ENCODE assay signal across 9 mouse cellular contexts in genomic region chr6:23132573-23133181, GRCm38 (mm10). TPM values are rescaled to one million over a fixed set of nuclear protein-coding genes. Genes with fewer than 3 reads are reported as not detected.
DNase-seq lines count a peak whose midpoint lies in the region; ATAC-seq and TF ChIP-seq lines count a peak whose summit lies in the region.
"Had no signal": no experiment of that assay in that cellular context is flagged by ENCODE, and none has a peak within 500 bp of the region (broad histone marks: within the 10 kb centered on the region; RNA-seq: fewer than 3 reads in every experiment).

Gene Aass (minus strand): TSS chr6:23132986.

- peak within 1 kb of the TSS; percentile 42; the same call in 1 of the 2 replicates for H3K9ac ChIP-seq in lung, embryonic 14.5 days

- no peaks in the 10 kb centered on the region for H3K36me3 ChIP-seq in erythroblast, embryonic 14.5 days (ENCODE audit: control insufficient read depth)
- H3K36me3 ChIP-seq in forebrain, embryonic 10.5 days (replicated peaks) = no peaks in the 10 kb centered on the region
- no peaks in the 10 kb centered on the region for H3K36me3 ChIP-seq in lung, embryonic 14.5 days (ENCODE audit: insufficient read depth)

- no peaks in the 10 kb centered on the region for H3K4me1 ChIP-seq in erythroblast, embryonic 14.5 days (ENCODE audit: control insufficient read depth)
- peaks cover 13% of the 10 kb centered on the region for H3K4me1 ChIP-seq in forebrain, embryonic 10.5 days
- H3K4me1 ChIP-seq in lung, embryonic 14.5 days (ENCODE audit: insufficient read depth) = peaks cover 11% of the 10 kb centered on the region

- under 1% methylated on average over 20 of the region's 20 CpGs for WGBS in forebrain, embryonic 10.5 days
- 1% methylated on average over 20 of the region's 20 CpGs for WGBS in lung, embryonic 14.5 days

- H3K9me3 ChIP-seq in erythroblast, embryonic 14.5 days (ENCODE audit: control insufficient read depth, low read length) = no peaks in the 10 kb centered on the region
- no peaks in the 10 kb centered on the region for H3K9me3 ChIP-seq in forebrain, embryonic 10.5 days
- no peaks in the 10 kb centered on the region for H3K9me3 ChIP-seq in lung, embryonic 14.5 days (ENCODE audit: low read depth, low read length)

- ATAC-seq in erythroblast, adult 5-6 weeks (replicated peaks; ENCODE audit: low FRiP score, poor library complexity, severe bottlenecking) = no peak
- peak; percentile 88 for ATAC-seq in lung, embryonic 14.5 days (ENCODE audit: insufficient read depth)
- no peak for ATAC-seq in granulocyte monocyte progenitor cell, adult 5-6 weeks (replicated peaks; ENCODE audit: poor library complexity, severe bottlenecking)

- peak within 1 kb of the TSS; percentile 75 for H3K27ac ChIP-seq in forebrain, embryonic 10.5 days
- H3K27ac ChIP-seq in lung, embryonic 14.5 days (ENCODE audit: low read depth) = no peak within 1 kb of the TSS

- DNase-seq in forebrain, embryonic 10.5 days (ENCODE audit: extremely low spot score, low spot score) = peak; percentile 46
- DNase-seq in heart, postnatal 14 days = peak; percentile 2 to 13
- DNase-seq in kidney, postnatal 25 days = peak; percentile 72 to 91
- DNase-seq in lung, embryonic 14.5 days = peak; percentile 62
- peak; percentile 60 for DNase-seq in retina, postnatal 1 day

- intact Hi-C loops in heart, postnatal 14 days (cut with DNase I) = no loop called here

- no peaks in the 10 kb centered on the region for H3K27me3 ChIP-seq in erythroblast, embryonic 14.5 days (ENCODE audit: control insufficient read depth)
- H3K27me3 ChIP-seq in forebrain, embryonic 10.5 days (ENCODE audit: poor library complexity, severe bottlenecking) = peaks cover 21% of the 10 kb centered on the region
- H3K27me3 ChIP-seq in lung, embryonic 14.5 days (ENCODE audit: insufficient read depth, low read length) = no peaks in the 10 kb centered on the region

- H3K4me3 ChIP-seq in erythroblast, embryonic 14.5 days (replicated peaks) = peak within 1 kb of the TSS; percentile 53
- peak within 1 kb of the TSS; percentile 56 for H3K4me3 ChIP-seq in forebrain, embryonic 10.5 days
- peak within 1 kb of the TSS; percentile 43 for H3K4me3 ChIP-seq in lung, embryonic 14.5 days (ENCODE audit: low read depth, low read length)

- TF ChIP-seq CTCF in lung, embryonic 14.5 days (IDR thresholded peaks at IDR 0.05; ENCODE audit: low read depth) = 0 out of 2 replicates have a peak, but pooled peaks have one; percentile 13

- peak within 1 kb of the TSS; percentile 79 for H3K4me2 ChIP-seq in lung, embryonic 14.5 days

RNA-seq across cellular contexts. Expression of gene Aass, which starts in this region (rescaled TPM):
- polyA plus RNA-seq in erythroblast, embryonic 14.5 days (2012) = not detected in 2 replicates
- not detected in 2 replicates for total RNA-seq in erythroblast, adult 5-6 weeks (2015; ENCODE audit: low replicate concordance)
- total RNA-seq in erythroblast, adult 5-6 weeks (2017; ENCODE audit: low replicate concordance) = not detected in 2 replicates
- 2.9 and 3.4 TPM in 2 replicates for polyA plus RNA-seq in forebrain, embryonic 10.5 days (2016; fragmentation: Nextera tagmentation; extraction: Ambion mirVana)
- under 1 TPM in 1 of 2 experiments, not detected in 1; 0.24 TPM for total RNA-seq in heart, postnatal 14 days (2021)
- 3.1 and 3.6 TPM in 2 replicates for polyA plus RNA-seq in lung, embryonic 14.5 days (2014; fragmentation: Nextera tagmentation; extraction: Ambion mirVana)
- not detected in 2 replicates for total RNA-seq in granulocyte monocyte progenitor cell, adult 5-6 weeks (2014; fragmentation: Nextera tagmentation)
- total RNA-seq in granulocyte monocyte progenitor cell, adult 5-6 weeks (2017) = not detected in 2 replicates
- polyA plus RNA-seq: C2C12 had no signal

Comparison
In these comparisons a context has a peak if more than half of its experiments do, and no peak if none do; other contexts are left out.
1. Peak in DNase-seq in heart, postnatal 14 days; RNA of the gene not detected or under 1 TPM.
2. DNase-seq: peak in every context shown above with its lines; median percentile 82 in kidney, postnatal 25 days; 62 in lung, embryonic 14.5 days; 60 in retina, postnatal 1 day; 46 in forebrain, embryonic 10.5 days; 8 in heart, postnatal 14 days.